Mouse (Mus musculus): ENCODE data around the gene N4bp2l1.

DNA sequence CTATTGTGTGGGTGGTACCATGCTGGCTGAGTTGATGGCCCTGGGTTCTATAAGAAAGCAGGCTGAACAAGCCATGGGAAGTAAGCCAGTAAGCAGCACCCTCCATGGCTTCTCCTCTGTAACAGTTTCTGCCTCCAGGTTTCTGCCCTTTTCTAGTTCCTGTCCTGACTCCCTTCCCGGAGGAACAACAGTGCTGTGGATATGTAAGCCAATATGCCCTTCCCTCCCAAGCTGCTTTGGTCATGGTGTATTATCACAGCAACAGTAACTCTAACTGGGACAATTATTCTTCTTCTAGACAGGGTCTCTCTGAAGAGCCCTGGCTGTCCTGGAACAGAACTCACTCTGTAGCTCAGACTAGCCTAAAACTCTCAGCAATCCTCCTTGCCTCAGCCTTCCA is 14.1 kb upstream of the N4bp2l1 start:
- TF ChIP-seq EP300 (optimal IDR thresholded peaks at IDR 0.05) (no peak), CTCF (IDR thresholded peaks at IDR 0.05; ENCODE audit: low read depth) (no peak)
